Mouse (Mus musculus): ENCODE data around the gene Zfp981.
"Not testable (repeated sequence)": the region's sequence is repeated elsewhere in the genome, so short reads cannot be mapped to it uniquely, and the experiment has no call there.

The Zfp981 gene

DNA sequence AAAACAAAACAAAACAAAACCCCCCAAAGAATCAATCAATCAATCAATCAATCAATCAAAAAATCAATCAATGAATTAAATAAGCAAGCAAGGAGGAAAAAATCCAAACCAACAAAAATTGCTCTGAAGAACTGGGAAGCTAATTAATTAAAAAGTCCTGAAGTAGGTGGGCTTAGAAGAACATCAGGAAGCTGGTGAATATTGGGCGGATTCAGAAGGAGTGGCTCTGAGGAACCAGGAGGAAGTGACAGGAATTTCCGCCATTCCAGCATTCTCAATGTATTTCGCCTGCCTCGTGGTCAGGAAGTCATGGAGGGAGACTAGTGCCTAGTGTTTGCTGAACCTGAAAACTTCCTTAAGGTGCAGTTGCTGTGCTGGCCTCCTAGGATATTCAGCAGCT, at the start of gene Zfp981:
Zfp981 (plus strand) TSS at position 301 of the 400 bp plus-strand sequence.
- not testable (repeated sequence) for DNase-seq

DNA sequence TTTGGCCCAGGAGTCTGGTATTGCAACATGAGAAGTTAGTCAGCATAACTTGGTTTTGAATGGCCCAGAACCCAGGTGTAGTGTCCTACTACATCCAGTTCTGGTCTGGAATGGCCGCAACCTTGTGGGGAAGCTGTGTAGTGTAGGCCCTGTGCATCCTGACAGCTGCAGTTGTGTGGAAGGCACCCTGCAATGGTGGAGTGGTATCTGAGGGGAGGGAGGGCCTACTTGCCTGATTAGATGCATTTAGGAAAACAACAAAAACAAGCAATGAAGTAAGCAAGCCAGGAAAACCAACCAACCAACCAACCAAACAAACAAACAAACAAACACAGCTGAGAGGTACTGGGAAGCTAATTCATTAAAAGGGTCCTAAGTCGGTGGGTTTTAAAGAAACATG, 49.3 kb upstream of the Zfp981 start:
- not testable (repeated sequence) for DNase-seq

DNA sequence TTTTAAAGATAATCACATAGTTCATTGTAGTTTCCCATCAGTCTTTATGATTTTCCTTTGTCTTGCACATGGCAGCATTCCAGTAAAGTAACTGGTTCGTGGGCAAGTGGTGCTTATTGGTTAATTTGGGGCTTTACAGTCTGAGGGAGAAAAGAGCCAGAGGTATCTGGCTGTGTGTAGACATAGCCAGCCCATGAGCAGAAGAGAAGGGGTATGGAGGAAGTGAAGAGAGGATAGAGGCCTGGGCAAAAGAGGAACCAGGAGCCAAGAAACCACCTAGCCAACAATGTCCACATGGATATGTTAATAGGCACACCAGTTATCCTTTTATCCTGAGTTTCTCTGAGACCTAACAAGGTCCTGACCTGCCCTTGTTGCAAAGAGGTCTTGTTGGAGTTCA, 47.7 kb upstream of the Zfp981 start:
- DNase-seq = not testable (repeated sequence)

DNA sequence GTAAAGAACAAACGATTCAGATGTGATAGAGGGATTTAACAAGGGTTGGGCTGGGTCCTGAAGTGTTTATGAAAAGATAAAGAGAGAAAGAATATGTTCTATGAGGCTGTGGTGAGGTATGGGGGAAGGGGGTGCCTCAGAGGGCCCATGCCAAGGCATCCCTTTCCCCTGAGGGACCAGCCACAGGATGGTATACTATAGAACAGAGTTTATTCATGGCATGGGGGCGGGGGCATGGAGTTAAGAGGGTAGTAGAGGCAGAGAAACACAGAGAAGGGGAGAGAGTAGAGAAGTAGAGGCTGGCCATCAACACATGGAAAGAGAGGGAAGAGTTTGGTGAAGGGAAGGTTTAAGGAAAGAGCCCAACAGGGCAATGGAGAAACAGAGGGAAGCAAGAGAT, 46.9 kb upstream of the Zfp981 start:
- no peak for DNase-seq

DNA sequence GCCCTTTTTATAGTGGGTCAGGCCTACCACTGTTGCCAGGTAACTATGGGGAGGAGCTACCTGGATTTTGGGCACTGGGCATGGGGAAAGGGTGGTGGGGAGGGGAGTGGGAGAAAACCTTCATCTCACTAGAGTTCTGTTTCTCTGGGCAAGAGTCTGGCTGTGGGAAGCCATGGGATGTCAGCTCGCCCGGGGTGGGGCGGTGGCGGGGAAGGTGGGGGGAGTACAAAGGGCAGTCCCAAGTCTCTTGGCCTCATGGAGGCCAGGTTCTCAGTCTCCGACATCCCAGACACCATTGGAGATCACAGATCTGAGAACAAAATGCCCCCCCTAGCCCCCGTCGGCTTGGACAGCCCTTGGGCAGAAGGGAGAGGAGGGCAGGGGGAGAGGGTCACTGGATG, 46.5 kb upstream of the Zfp981 start:
- DNase-seq = no peak

DNA sequence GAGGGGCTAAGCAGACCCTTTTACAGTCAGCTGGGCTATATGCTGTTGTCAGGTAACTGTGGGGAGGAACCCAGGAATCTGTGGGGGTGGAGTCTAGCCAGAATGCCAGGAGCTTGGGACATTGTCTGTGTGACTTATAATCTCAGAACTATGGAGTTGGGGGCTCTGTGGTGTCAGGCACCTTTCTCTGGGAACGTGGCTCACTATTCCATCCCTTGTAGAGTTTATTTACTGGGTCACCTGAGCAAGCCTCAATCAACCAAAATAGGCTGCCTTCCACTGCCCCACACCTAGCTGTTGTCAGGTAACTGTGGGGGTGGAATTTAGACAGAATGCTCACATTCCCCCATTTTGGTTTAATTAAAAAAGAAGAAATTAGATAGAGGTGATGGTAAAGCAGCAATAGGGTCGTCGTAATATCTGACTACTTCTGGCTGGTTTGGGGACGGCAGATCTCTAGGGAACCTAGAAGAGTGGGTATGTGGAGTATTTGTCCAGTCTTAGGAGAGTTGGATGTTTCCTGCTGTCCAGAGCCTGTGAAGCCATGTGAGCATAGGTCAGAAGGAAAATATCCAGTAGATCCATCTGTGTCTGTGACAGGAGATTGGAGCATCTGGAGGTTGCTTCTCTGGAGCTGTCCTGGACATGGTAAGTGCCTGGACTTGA, 45.6 kb upstream of the Zfp981 start:
- DNase-seq = no peak

DNA sequence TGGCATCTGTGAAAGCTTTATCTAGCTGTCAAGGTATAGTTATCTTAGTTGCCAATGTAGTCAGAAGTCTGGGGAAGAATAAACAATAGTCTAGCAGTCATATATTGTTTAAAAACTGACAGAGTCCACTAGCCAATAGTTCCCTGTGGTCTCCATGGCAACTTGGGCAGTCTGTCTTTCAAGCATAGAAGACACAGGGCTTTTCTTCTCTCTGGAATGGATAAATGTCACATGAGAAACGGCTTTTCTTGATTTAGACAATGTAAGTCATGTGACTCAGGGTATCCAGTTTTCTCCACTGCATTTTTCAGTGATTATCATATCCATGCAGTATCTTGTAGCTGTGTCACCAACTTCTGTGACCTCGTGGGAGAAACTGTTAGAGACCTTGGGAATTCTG, 44.7 kb upstream of the Zfp981 start:
- no peak for DNase-seq

DNA sequence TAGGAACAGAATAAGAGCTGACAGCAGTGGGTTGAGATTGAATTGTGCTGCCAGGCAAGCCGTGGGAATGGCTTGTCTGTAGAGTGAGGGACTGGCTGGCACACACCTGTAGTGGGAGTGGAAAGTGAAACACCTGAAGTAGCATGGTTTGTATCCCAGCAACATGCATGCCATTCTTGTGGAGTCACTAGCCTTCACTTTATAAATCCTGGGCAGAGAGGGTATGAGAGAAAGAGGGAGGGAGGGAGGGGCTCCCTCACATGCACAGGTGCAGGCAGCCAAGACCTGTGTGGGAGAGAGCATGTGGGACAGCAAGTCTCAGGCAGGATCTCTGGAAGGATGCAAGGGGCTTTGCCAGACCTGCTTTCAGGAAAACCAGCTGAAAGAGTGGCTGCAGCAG, 44.1 kb upstream of the Zfp981 start:
- DNase-seq = no peak

DNA sequence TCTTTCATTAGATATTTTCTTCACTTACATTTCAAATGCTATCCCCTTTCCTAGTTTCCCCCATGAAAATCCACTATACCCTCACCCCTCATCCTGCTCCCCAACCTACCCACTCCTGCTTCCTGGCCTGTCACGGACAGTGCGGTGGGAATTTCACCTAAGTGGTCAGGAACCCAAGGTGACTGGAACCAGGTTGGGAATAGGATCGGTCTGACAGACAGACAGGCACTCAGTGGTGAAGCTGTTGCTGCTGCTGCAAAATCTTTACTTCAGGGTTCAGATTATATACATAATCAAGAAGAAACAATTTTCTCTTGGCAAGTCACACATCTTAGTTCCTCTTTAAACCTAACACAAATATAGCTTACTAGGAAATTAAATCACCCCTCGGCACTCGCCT, 42.0 kb upstream of the Zfp981 start:
- not testable (repeated sequence) for DNase-seq

DNA sequence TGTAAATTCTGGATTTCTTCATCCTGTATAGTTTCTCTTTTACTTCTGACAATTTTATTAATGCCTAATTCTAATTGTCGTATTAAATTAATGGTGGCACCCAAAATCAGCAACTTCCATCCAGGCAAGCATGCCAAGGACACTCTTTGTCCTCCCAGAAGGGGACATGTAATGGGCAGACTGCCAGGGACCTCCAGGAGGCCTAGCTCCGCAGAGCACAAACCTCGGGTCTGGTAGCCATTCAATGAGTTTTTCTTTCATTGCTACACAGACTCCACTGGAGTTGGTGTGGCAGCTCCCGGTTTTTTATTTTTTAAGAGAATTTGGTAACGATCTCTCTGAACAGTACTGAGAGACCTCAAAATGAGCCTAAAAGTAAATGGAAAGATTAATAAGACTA, 41.1 kb upstream of the Zfp981 start:
- DNase-seq = not testable (repeated sequence)

DNA sequence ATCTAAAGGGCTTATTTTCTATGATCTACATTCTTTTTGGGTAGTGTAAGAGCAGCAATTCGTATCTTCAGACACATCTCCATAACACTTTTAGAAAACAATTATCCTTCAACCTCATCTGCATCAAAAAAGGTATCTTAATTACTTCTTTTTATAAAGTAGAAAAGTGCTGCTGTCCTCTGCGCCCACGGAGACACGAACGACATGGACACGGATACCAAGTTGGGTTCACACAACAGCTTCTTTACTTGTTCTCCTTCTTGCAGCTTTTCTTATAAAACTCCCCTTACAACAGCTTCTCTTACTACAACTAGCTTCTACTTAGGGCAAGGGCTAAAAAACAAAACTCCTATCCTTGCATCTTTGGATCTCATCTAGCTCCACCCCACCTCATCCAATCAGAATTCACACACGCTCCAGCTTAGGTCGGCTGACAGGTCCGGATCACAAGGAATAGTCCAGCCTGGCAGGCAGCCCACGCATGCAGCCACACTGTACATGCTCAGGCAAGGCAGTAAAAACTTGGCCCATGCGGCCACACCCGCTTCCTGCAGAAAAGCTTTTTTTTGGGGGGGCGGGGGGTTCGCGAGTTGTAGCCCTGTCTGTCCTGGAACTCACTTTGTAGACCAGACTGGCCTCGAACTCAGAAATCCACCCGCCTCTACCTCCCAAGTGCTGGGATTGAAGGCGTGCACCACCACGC, 38.0 kb upstream of the Zfp981 start:
- DNase-seq = not testable (repeated sequence)

DNA sequence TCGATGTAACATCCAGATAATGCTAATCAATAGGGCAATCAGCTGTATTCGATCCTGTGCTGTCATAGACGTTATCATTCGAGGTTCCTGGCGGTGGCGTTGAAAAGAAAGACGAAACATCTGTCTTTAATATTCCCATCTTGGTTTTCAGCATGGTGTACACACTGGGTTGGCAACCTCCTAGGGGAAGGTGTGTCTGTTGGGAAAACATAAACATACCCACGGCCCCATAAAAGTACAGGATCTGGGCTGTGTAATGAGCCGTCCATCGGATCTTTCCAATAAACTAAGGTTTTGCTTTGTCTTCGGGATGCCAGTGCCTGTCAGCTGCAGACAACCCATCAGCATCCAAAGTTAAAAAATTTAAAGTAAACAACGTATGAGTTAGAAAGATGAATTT, 31.8 kb upstream of the Zfp981 start:
- not testable (repeated sequence) for DNase-seq

DNA sequence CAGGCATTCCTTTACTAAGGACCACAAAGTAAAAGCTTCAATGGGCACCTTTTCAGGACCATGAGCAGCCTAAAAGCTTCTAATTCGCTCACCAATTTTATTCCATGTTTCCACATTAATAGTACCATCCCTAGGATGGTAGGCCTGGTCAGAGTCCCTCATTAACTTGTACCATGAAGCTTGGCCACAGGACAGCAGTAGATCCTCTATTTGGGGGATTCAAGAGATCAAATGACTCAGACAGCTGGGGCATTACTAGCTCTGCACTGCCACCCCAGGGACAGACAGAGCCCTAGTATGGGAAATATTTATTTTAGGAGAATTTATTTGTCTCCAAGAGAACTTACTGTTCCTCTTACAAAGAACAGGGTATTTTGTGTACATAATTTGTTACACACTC, 27.6 kb upstream of the Zfp981 start:
- not testable (repeated sequence) for DNase-seq

DNA sequence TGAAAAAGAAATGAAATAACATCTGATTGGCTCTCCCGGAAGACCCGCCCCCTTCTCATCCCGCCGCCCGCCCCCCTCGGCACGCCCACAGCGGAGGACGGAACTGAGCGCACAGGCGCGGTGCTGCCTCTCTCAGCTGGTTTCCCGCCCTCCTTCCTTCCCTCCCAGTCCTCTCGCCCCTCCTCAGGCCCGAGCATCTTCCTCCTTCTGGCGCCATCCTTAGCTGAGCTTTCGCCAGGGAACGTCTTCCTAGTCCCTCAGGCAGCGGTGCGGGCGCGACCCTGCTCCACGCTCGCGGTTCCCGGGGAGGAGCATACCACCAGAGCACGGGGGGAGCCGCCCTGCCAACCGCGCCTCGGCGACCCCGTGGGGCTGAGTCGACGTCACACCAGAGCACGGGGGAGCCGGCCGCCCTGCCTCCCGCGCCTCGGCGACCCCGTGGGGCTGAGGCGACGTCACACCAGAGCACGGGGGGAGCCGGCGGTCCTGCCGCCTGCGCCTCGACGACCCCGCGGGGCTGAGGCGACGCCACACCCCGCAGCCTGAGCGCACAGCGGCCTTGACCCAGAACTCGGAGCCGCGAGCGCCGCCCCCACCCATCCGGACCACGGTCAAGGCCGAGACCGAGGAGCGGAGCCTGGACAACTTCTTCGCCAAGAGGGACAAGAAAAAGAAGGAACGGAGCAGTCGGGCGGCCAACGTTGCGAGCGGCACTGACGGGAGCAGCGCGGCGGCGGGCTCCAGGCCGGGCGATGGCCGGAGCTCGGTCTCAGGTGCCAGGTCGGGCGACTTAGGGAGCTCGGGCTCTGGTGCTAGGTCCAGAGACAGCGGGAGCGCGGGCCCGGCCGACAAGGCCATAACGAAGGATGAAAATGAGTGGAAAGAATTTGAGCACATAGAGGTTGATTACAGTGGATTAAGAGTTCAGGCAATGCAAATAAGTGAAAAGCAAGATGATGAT, 26.8 kb upstream of the Zfp981 start:
- not testable (repeated sequence) for DNase-seq

DNA sequence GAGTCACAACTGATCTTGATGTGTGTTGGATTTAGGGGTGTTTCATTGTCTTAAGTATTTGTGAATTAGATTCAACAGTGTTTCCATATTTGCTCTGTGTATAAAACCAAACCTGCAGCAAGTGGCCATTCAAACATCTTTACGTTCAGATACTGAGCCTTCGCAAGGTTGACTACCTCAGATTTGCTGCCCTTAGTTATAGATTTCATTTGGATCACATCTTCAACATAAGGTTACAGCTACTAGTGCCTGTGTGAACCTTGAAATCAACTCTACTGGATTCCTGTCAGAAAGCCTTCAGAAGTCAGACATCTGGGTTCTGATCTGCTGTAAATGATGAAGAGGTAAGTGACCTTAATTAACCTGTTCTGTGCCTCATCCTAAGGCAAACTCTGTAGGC, 25.6 kb upstream of the Zfp981 start:
- not testable (repeated sequence) for DNase-seq

DNA sequence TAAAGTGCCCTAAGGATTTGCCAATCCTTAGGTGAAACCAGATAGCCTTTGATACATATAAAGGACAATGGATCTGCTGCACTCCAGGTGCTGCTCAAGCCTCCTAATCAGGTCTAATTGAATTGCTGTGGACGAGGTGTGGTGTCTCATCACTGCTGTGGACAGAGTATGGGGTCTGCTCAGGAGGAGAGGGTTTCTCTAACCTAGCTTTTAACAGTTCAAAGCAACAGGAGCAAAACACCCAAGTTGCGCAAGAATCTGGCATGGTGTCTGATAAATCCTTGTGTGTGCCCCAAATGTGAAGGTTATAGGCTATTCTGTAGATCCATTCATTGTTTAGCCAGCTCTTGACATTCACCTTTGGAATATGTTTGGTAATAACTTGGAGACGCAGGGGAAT, 24.9 kb upstream of the Zfp981 start:
- not testable (repeated sequence) for DNase-seq

DNA sequence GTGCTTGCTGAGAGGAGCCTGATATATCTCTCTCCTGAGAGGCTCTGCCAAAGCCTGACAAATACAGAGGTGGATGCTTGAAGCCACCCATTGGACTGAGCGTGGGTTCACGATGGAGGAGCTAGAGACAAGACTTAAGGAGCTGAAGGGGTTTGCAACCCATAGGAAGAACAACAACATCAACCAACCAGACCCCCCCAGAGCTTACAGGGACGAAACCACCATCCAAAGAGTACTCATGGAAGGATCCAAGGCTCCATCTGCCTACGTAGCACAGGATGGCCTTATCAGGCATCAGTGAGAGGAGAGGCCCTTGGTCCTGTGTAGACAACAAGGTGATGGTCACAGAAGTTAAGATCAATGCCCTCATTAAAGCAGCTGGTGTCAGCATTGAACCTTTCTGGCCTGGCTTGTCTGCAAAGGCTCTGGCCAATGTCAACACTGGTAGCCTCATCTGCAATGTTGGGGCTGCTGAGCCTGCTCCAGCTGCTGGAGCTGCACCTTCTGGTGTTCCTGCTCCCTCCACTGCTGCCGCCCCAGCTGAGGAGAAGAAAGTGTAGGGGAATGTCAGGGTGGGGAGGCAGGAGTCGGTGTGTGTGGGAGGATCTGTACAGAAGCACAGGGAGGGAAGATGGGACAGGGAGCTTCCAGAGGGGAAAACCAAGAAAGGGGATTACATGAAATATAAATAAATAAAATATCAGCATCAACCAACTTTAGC, 21.3 kb upstream of the Zfp981 start:
- not testable (repeated sequence) for DNase-seq

DNA sequence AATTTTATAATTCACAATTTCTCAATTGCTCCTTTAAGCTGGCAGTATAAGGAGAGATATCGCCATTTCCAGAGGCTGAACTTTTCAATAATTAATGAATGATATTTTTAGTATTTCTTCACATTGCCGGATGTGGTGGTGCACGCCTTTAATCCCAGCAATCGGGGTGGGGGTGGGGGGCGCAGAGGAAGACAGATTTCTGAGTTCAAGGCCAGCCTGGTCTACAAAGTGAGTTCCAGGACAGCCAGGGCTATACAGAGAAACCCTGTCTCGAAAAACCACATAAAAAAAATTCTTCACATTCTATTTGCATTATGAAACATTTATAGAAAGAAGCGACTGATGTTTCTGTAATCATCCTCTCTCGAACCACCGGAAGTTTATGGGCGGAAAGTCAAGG, 19.3 kb upstream of the Zfp981 start:
- DNase-seq = not testable (repeated sequence)

DNA sequence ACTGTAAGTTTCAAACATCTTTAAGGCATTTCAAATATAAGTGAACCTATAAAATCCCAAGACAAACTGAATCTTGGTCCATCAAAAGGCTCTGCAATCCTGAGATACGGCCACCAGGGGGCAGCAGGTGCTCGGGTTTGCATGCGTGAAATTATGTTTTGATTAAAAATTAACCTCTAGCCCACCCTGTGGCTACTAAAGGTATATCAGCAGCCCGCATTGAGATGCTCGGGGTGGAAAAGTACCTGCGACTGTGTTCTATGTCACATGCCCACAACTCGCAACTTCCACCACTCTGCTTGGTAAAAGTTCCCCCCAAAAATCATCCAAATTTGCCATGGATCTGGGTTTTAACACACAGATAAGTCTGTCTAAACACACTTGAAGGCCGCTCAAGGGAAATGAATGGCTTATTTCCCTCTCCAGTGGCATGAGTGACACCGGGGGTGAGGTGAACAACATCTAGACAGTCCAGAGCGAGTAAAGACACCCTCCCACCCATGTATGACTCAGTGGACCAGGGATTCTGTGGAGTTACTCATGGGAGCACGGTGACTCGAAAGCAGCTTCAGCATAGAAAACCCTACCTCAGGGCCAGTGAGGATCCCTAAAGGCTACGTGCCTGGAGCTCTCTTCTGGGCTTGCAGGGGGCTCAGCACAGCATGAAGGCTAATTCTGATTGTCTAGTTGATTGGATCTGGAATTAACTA, 18.1 kb upstream of the Zfp981 start:
- DNase-seq = not testable (repeated sequence)

DNA sequence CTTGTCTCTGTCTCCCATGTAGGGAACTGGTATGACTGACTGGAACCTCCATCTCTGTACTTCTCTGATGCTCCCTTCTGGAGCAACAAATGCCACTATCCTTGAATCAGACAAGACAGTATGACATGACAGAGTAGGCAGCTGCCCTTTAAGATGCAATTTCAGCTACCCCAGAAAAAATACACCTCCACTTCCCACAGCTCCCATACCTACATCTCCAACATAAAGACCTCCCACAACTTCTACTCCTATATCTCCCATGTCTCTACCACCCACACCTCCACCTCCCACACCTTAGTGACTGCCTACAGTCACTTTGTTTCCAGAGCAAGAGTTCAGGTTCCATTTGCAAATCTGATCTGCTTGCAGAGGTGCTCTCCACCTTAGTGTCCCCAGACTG, 17.2 kb upstream of the Zfp981 start:
- DNase-seq = not testable (repeated sequence)

DNA sequence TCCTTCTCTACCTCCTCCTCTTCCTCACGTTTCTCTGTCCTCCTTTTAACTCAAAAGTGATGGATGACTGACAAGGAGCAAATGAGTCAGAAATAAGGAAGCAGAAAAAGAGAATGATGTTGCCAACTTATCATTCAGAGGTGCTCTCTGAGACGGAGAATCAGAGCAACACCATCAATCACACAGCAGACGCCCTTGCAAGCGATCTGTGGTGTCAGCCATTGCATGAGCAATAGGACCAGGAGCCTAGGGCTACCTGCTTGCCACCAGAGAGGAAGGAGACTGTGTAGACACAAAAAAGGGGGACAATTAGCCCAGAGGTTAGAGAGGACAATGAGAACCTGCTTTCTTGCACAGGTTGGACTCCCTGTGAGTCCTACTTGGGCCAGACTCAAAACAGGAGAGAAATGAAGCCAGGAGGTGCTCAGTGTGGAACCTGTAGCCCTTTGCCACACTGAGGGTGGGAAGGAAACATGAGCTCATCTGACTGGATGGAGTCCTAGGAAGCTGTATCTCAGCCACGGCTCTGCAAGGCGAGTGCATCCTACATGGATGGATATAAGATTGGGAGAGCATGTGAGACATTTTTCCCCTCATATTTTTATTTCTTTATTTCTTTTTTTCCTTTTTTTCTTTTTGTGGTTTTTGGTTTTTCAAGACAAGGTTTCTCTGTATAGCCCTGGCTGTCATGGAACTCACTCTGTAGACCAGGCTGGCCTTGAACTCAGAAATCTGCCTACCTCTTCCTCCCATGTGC, 16.5 kb upstream of the Zfp981 start:
- DNase-seq = not testable (repeated sequence)

Data from kidney, adult 8-10 months (tissue).